Mouse (Mus musculus): ENCODE results near the gene Lgals3bp.
A peak's percentile ranks its signal among the peaks of the same experiment; 100 is the strongest.
"Not testable (repeated sequence)": the region's sequence is repeated elsewhere in the genome, so short reads cannot be mapped to it uniquely, and the experiment has no call there.

Gene Lgals3bp

GRCm38 (mm10) chr11:118399891-118400565 lies 1.9 kb downstream of the Lgals3bp start:
- peak; percentile 23 for DNase-seq

GRCm38 (mm10) chr11:118397806-118398530 lies 3.9 kb downstream of the Lgals3bp start:
- DNase-seq = no peak

- DNase-seq = no peak
Measured at GRCm38 (mm10) chr11:118394538-118394937, 7.4 kb downstream of the Lgals3bp start.

- DNase-seq = peak; percentile 54
Measured at GRCm38 (mm10) chr11:118393991-118394390, 7.9 kb downstream of the Lgals3bp start.

GRCm38 (mm10) chr11:118387816-118388215 lies 14.1 kb downstream of the Lgals3bp start:
- not testable (repeated sequence) for DNase-seq

GRCm38 (mm10) chr11:118379251-118380009 lies 22.5 kb downstream of the Lgals3bp start:
- peak; percentile 80 for DNase-seq

- no peak for DNase-seq
Measured at GRCm38 (mm10) chr11:118378656-118379055, 23.2 kb downstream of the Lgals3bp start.

- DNase-seq = not testable (repeated sequence)
Measured at GRCm38 (mm10) chr11:118376323-118376722, 25.6 kb downstream of the Lgals3bp start.

GRCm38 (mm10) chr11:118375881-118376280 lies 26.0 kb downstream of the Lgals3bp start:
- no peak for DNase-seq

- DNase-seq = no peak
Measured at GRCm38 (mm10) chr11:118375461-118375860, 26.4 kb downstream of the Lgals3bp start.

- DNase-seq = no peak
Measured at GRCm38 (mm10) chr11:118375006-118375405, 26.9 kb downstream of the Lgals3bp start.

GRCm38 (mm10) chr11:118374506-118374905 lies 27.4 kb downstream of the Lgals3bp start:
- no peak for DNase-seq

GRCm38 (mm10) chr11:118372641-118373040 lies 29.3 kb downstream of the Lgals3bp start:
- no peak for DNase-seq

GRCm38 (mm10) chr11:118371876-118372275 lies 30.0 kb downstream of the Lgals3bp start:
- no peak for DNase-seq

- no peak for DNase-seq
Measured at GRCm38 (mm10) chr11:118369657-118370056, 32.2 kb downstream of the Lgals3bp start.

- DNase-seq = no peak
Measured at GRCm38 (mm10) chr11:118369251-118369650, 32.6 kb downstream of the Lgals3bp start.

- DNase-seq = no peak
Measured at GRCm38 (mm10) chr11:118368330-118368729, 33.6 kb downstream of the Lgals3bp start.

- DNase-seq = no peak
Measured at GRCm38 (mm10) chr11:118366559-118366958, 35.3 kb downstream of the Lgals3bp start.

- DNase-seq = no peak
Measured at GRCm38 (mm10) chr11:118366108-118366507, 35.8 kb downstream of the Lgals3bp start.

- DNase-seq = no peak
Measured at GRCm38 (mm10) chr11:118365171-118365570, 36.7 kb downstream of the Lgals3bp start.

GRCm38 (mm10) chr11:118364021-118364420 lies 37.9 kb downstream of the Lgals3bp start:
- DNase-seq = no peak

- no peak for DNase-seq
Measured at GRCm38 (mm10) chr11:118362971-118363518, 38.8 kb downstream of the Lgals3bp start.

GRCm38 (mm10) chr11:118362501-118362900 lies 39.4 kb downstream of the Lgals3bp start:
- no peak for DNase-seq
